Mouse (Mus musculus): Measurements from ENCODE around the gene H6pd. TPM values are rescaled to one million over a fixed set of nuclear protein-coding genes. Genes with fewer than 3 reads are reported as not detected.

H6pd gene
- polyA plus RNA-seq (2015; fragmentation: Nextera tagmentation; extraction: Ambion mirVana): 33.1 and 37.5 TPM in 2 replicates

GRCm38 (mm10) chr4:150008853-150009586 lies at the start of gene H6pd:
Gene H6pd, minus strand, starts transcription at chr4:150009023.
- ATAC-seq: peak; percentile 86
- H3K4me2 ChIP-seq (replicated peaks; ENCODE audit: low read depth): peak within 1 kb of the TSS; percentile 90
- TF ChIP-seq CTCF (IDR thresholded peaks at IDR 0.05; ENCODE audit: low read depth): no peak

GRCm38 (mm10) chr4:150057722-150058121 lies 48.9 kb upstream of the H6pd start:
- H3K4me3 ChIP-seq (ENCODE audit: low read depth, low read length): no peak overlapping the region
- H3K36me3 ChIP-seq (ENCODE audit: control insufficient read depth, insufficient read depth): no peaks in the 10 kb centered on the region
- no peaks in the 10 kb centered on the region for H3K9me3 ChIP-seq (ENCODE audit: control insufficient read depth)
- H3K27me3 ChIP-seq (replicated peaks; ENCODE audit: control insufficient read depth, insufficient read depth, low read length): no peaks in the 10 kb centered on the region
- ATAC-seq: no peak
- H3K9ac ChIP-seq (ENCODE audit: low read depth, low read length): no peak overlapping the region
- no peak for TF ChIP-seq CTCF (IDR thresholded peaks at IDR 0.05; ENCODE audit: low read depth)
- 96% methylated on average over 12 of the region's 12 CpGs for WGBS
- peaks cover 11% of the 10 kb centered on the region for H3K4me1 ChIP-seq (replicated peaks; ENCODE audit: control insufficient read depth, insufficient read depth, low read length)
- H3K27ac ChIP-seq (ENCODE audit: low read depth, low read length): no peak overlapping the region
- H3K4me2 ChIP-seq (replicated peaks; ENCODE audit: low read depth): no peak overlapping the region

More at GRCm38 (mm10) chr4:150008853-150009586, at the start of gene H6pd:
- Histone ChIP-seq H3K9ac (ENCODE audit: low read depth, low read length) (peak within 1 kb of the TSS; percentile 82), H3K36me3 (ENCODE audit: control insufficient read depth, insufficient read depth) (no peaks in the 10 kb centered on the region), H3K4me3 (ENCODE audit: low read depth, low read length) (peak within 1 kb of the TSS; percentile 73), H3K4me1 (replicated peaks; ENCODE audit: control insufficient read depth, insufficient read depth, low read length) (peaks cover 2% of the 10 kb centered on the region; the same call in 1 of the 2 replicates), H3K27me3 (replicated peaks; ENCODE audit: control insufficient read depth, insufficient read depth, low read length) (no peaks in the 10 kb centered on the region), H3K27ac (ENCODE audit: low read depth, low read length) (peak within 1 kb of the TSS; percentile 96), H3K9me3 (ENCODE audit: control insufficient read depth) (no peaks in the 10 kb centered on the region)
- WGBS: 5% methylated on average over 52 of the region's 52 CpGs

GRCm38 (mm10) chr4:150056171-150056570 lies 47.3 kb upstream of the H6pd start:
- Histone ChIP-seq H3K36me3 (ENCODE audit: control insufficient read depth, insufficient read depth) (no peaks in the 10 kb centered on the region), H3K27ac (ENCODE audit: low read depth, low read length) (no peak overlapping the region), H3K27me3 (replicated peaks; ENCODE audit: control insufficient read depth, insufficient read depth, low read length) (no peaks in the 10 kb centered on the region), H3K9me3 (ENCODE audit: control insufficient read depth) (no peaks in the 10 kb centered on the region), H3K9ac (ENCODE audit: low read depth, low read length) (no peak overlapping the region), H3K4me1 (replicated peaks; ENCODE audit: control insufficient read depth, insufficient read depth, low read length) (peaks cover 10% of the 10 kb centered on the region), H3K4me3 (ENCODE audit: low read depth, low read length) (no peak overlapping the region), H3K4me2 (replicated peaks; ENCODE audit: low read depth) (no peak overlapping the region)
- TF ChIP-seq CTCF (IDR thresholded peaks at IDR 0.05; ENCODE audit: low read depth): no peak
- ATAC-seq: no peak
- WGBS: 76% methylated on average over 7 of the region's 7 CpGs

- Histone ChIP-seq H3K36me3 (ENCODE audit: control insufficient read depth, insufficient read depth) (no peaks in the 10 kb centered on the region), H3K9me3 (ENCODE audit: control insufficient read depth) (no peaks in the 10 kb centered on the region), H3K4me2 (replicated peaks; ENCODE audit: low read depth) (no peak overlapping the region), H3K27ac (ENCODE audit: low read depth, low read length) (no peak overlapping the region), H3K4me3 (ENCODE audit: low read depth, low read length) (no peak overlapping the region), H3K9ac (ENCODE audit: low read depth, low read length) (no peak overlapping the region), H3K4me1 (replicated peaks; ENCODE audit: control insufficient read depth, insufficient read depth, low read length) (no peaks in the 10 kb centered on the region; the same call in 1 of the 2 replicates), H3K27me3 (replicated peaks; ENCODE audit: control insufficient read depth, insufficient read depth, low read length) (peaks cover 9% of the 10 kb centered on the region; the same call in 1 of the 2 replicates)
- WGBS: 88% methylated on average over 3 of the region's 3 CpGs
- ATAC-seq: no peak
- TF ChIP-seq CTCF (IDR thresholded peaks at IDR 0.05; ENCODE audit: low read depth): no peak
Measured at GRCm38 (mm10) chr4:150052380-150052779, 43.6 kb upstream of the H6pd start.

- no peaks in the 10 kb centered on the region for H3K36me3 ChIP-seq (ENCODE audit: control insufficient read depth, insufficient read depth)
- no peak overlapping the region for H3K9ac ChIP-seq (ENCODE audit: low read depth, low read length)
- peaks cover 10% of the 10 kb centered on the region; the same call in 1 of the 2 replicates for H3K27me3 ChIP-seq (replicated peaks; ENCODE audit: control insufficient read depth, insufficient read depth, low read length)
- no peaks in the 10 kb centered on the region for H3K9me3 ChIP-seq (ENCODE audit: control insufficient read depth)
- TF ChIP-seq CTCF (IDR thresholded peaks at IDR 0.05; ENCODE audit: low read depth): no peak
- no peak overlapping the region for H3K4me3 ChIP-seq (ENCODE audit: low read depth, low read length)
- no peak for ATAC-seq
- H3K27ac ChIP-seq (ENCODE audit: low read depth, low read length): no peak overlapping the region
- 78% methylated on average over 8 of the region's 8 CpGs for WGBS
- no peaks in the 10 kb centered on the region; the same call in 1 of the 2 replicates for H3K4me1 ChIP-seq (replicated peaks; ENCODE audit: control insufficient read depth, insufficient read depth, low read length)
- no peak overlapping the region for H3K4me2 ChIP-seq (replicated peaks; ENCODE audit: low read depth)
Measured at GRCm38 (mm10) chr4:150051514-150051913, 42.7 kb upstream of the H6pd start.

DNA sequence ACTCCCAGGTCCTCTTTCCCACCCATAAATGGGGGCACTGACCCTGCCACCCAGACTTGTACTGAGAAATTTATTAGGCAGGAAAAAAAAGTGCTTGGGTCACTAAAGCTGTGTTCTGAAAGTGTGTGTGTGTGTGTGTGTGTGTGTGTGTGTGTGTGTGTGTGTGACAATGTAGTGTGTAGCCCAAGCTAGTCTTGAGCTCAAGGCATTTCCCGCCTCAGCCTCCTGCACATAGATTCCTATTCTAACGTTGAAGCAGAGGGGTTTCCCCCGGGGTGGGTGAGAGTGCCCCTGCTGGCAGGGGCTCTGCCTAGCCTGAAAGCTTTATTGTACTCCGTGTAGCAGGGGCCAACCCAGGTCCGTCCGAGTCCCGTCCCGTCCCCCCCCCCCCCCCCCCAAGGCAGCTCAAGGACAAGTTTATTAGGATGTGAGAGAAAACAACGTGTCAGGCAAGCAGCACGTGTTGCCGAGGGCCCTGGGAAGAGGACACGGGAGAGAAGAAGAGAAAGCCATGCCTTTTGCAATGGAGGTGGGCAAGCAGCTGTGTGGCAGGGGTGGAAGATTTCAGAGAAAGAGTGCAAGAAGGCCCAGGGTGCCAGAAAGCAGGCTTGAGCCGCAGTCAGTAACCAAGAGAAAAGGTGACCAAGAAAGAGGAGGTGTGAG lies 40.9 kb upstream of the H6pd start:
- no peak overlapping the region for H3K9ac ChIP-seq (ENCODE audit: low read depth, low read length)
- H3K4me2 ChIP-seq (replicated peaks; ENCODE audit: low read depth): peak overlapping the region; percentile 92
- no peaks in the 10 kb centered on the region; the same call in 1 of the 2 replicates for H3K4me1 ChIP-seq (replicated peaks; ENCODE audit: control insufficient read depth, insufficient read depth, low read length)
- H3K27me3 ChIP-seq (replicated peaks; ENCODE audit: control insufficient read depth, insufficient read depth, low read length): peaks cover 16% of the 10 kb centered on the region; the same call in 1 of the 2 replicates
- no peak overlapping the region for H3K27ac ChIP-seq (ENCODE audit: low read depth, low read length)
- WGBS: 30% methylated on average over 13 of the region's 13 CpGs
- H3K36me3 ChIP-seq (ENCODE audit: control insufficient read depth, insufficient read depth): no peaks in the 10 kb centered on the region
- peak overlapping the region; percentile 49; the same call in 1 of the 2 replicates for H3K4me3 ChIP-seq (ENCODE audit: low read depth, low read length)
- ATAC-seq: no peak
- no peaks in the 10 kb centered on the region for H3K9me3 ChIP-seq (ENCODE audit: control insufficient read depth)
- TF ChIP-seq CTCF (IDR thresholded peaks at IDR 0.05; ENCODE audit: low read depth): peak; percentile 25
